Mouse (Mus musculus): ENCODE results near the gene Nthl1. TPM values are rescaled to one million over a fixed set of nuclear protein-coding genes. Genes with fewer than 3 reads are reported as not detected.
"Not testable (repeated sequence)": the region's sequence is repeated elsewhere in the genome, so short reads cannot be mapped to it uniquely, and the experiment has no call there.

Nthl1 gene
- polyA plus RNA-seq, 1 experiment from 2014 or later: 20.0 TPM

GRCm38 (mm10) chr17:24669214-24669544, 36.7 kb downstream of the Nthl1 start:
- not testable (repeated sequence) for H3K27ac ChIP-seq (ENCODE audit: low read depth, low read length); H3K27me3 ChIP-seq (ENCODE audit: control insufficient read depth, insufficient read depth, low read length); H3K9me3 ChIP-seq (ENCODE audit: control insufficient read depth, low read length); H3K36me3 ChIP-seq (ENCODE audit: control insufficient read depth, insufficient read depth, low read length); DNase-seq (ENCODE audit: low spot score); ATAC-seq (replicated peaks; ENCODE audit: low FRiP score)
- H3K4me2 ChIP-seq (ENCODE audit: low read depth, low read length, severe bottlenecking): peak overlapping the region; percentile 64
- WGBS: 12% methylated on average over 15 of the region's 15 CpGs
- peaks cover 13% of the 10 kb centered on the region for H3K4me1 ChIP-seq (replicated peaks; ENCODE audit: control insufficient read depth, insufficient read depth, low read length)
- peak overlapping the region; percentile 95 for H3K9ac ChIP-seq (ENCODE audit: low read length)
- peak overlapping the region; percentile 99 for H3K4me3 ChIP-seq (ENCODE audit: low read depth, low read length)

GRCm38 (mm10) chr17:24669545-24670245, 37.2 kb downstream of the Nthl1 start, which contains the start of gene Zfp598:
Gene Zfp598, plus strand, starts transcription at chr17:24669687.
- WGBS: under 1% methylated on average over 80 of the region's 80 CpGs
- peak within 1 kb of the TSS; percentile 66 for H3K27ac ChIP-seq (ENCODE audit: low read depth, low read length)
- no peaks in the 10 kb centered on the region for H3K27me3 ChIP-seq (ENCODE audit: control insufficient read depth, insufficient read depth, low read length)
- H3K36me3 ChIP-seq (ENCODE audit: control insufficient read depth, insufficient read depth, low read length): no peaks in the 10 kb centered on the region
- no peaks in the 10 kb centered on the region for H3K9me3 ChIP-seq (ENCODE audit: control insufficient read depth, low read length)
- H3K4me1 ChIP-seq (replicated peaks; ENCODE audit: control insufficient read depth, insufficient read depth, low read length): peaks cover 13% of the 10 kb centered on the region
- peak; percentile 96 for DNase-seq (ENCODE audit: low spot score)
- ATAC-seq (replicated peaks; ENCODE audit: low FRiP score): peak; percentile 99
- peak within 1 kb of the TSS; percentile 95 for H3K9ac ChIP-seq (ENCODE audit: low read length)
- H3K4me2 ChIP-seq (ENCODE audit: low read depth, low read length, severe bottlenecking): peak within 1 kb of the TSS; percentile 64
- peak within 1 kb of the TSS; percentile 99 for H3K4me3 ChIP-seq (ENCODE audit: low read depth, low read length)

- Histone ChIP-seq H3K27ac (ENCODE audit: low read depth, low read length) (peak overlapping the region; percentile 66; the same call in 1 of the 2 replicates), H3K36me3 (ENCODE audit: control insufficient read depth, insufficient read depth, low read length) (no peaks in the 10 kb centered on the region), H3K4me3 (ENCODE audit: low read depth, low read length) (peak overlapping the region; percentile 99), H3K27me3 (ENCODE audit: control insufficient read depth, insufficient read depth, low read length) (no peaks in the 10 kb centered on the region), H3K4me2 (ENCODE audit: low read depth, low read length, severe bottlenecking) (peak overlapping the region; percentile 64), H3K4me1 (replicated peaks; ENCODE audit: control insufficient read depth, insufficient read depth, low read length) (peaks cover 13% of the 10 kb centered on the region), H3K9me3 (ENCODE audit: control insufficient read depth, low read length) (no peaks in the 10 kb centered on the region), H3K9ac (ENCODE audit: low read length) (peak overlapping the region; percentile 95)
- no peak for ATAC-seq (replicated peaks; ENCODE audit: low FRiP score)
- 20% methylated on average over 8 of the region's 8 CpGs for WGBS
- DNase-seq (ENCODE audit: low spot score): no peak
Observed at GRCm38 (mm10) chr17:24670246-24670844, 37.9 kb downstream of the Nthl1 start.

GRCm38 (mm10) chr17:24671346-24671745, 38.9 kb downstream of the Nthl1 start:
- no peaks in the 10 kb centered on the region for H3K36me3 ChIP-seq (ENCODE audit: control insufficient read depth, insufficient read depth, low read length)
- no peaks in the 10 kb centered on the region for H3K9me3 ChIP-seq (ENCODE audit: control insufficient read depth, low read length)
- 80% methylated on average over 5 of the region's 5 CpGs for WGBS
- H3K4me3 ChIP-seq (ENCODE audit: low read depth, low read length): no peak overlapping the region
- DNase-seq (ENCODE audit: low spot score): no peak
- H3K4me2 ChIP-seq (ENCODE audit: low read depth, low read length, severe bottlenecking): peak overlapping the region; percentile 64; the same call in 1 of the 2 replicates
- H3K4me1 ChIP-seq (replicated peaks; ENCODE audit: control insufficient read depth, insufficient read depth, low read length): peaks cover 13% of the 10 kb centered on the region
- no peak for ATAC-seq (replicated peaks; ENCODE audit: low FRiP score)
- H3K9ac ChIP-seq (ENCODE audit: low read length): peak overlapping the region; percentile 14; the same call in 1 of the 2 replicates
- H3K27me3 ChIP-seq (ENCODE audit: control insufficient read depth, insufficient read depth, low read length): no peaks in the 10 kb centered on the region
- no peak overlapping the region for H3K27ac ChIP-seq (ENCODE audit: low read depth, low read length)

GRCm38 (mm10) chr17:24672141-24672540, 39.7 kb downstream of the Nthl1 start:
- no peak overlapping the region for H3K27ac ChIP-seq (ENCODE audit: low read depth, low read length)
- H3K4me2 ChIP-seq (ENCODE audit: low read depth, low read length, severe bottlenecking): 0 out of 2 replicates have a peak overlapping the region, but pooled peaks have one; percentile 8
- H3K27me3 ChIP-seq (ENCODE audit: control insufficient read depth, insufficient read depth, low read length): no peaks in the 10 kb centered on the region
- DNase-seq (ENCODE audit: low spot score) (no peak), ATAC-seq (replicated peaks; ENCODE audit: low FRiP score) (no peak)
- peaks cover 13% of the 10 kb centered on the region for H3K4me1 ChIP-seq (replicated peaks; ENCODE audit: control insufficient read depth, insufficient read depth, low read length)
- WGBS: 31% methylated on average over 5 of the region's 5 CpGs
- peak overlapping the region; percentile 17; the same call in 1 of the 2 replicates for H3K9ac ChIP-seq (ENCODE audit: low read length)
- H3K9me3 ChIP-seq (ENCODE audit: control insufficient read depth, low read length): no peaks in the 10 kb centered on the region
- no peak overlapping the region for H3K4me3 ChIP-seq (ENCODE audit: low read depth, low read length)
- H3K36me3 ChIP-seq (ENCODE audit: control insufficient read depth, insufficient read depth, low read length): no peaks in the 10 kb centered on the region; the same call in 1 of the 2 replicates

- no peak overlapping the region for H3K4me3 ChIP-seq (ENCODE audit: low read depth, low read length)
- H3K4me1 ChIP-seq (replicated peaks; ENCODE audit: control insufficient read depth, insufficient read depth, low read length): peaks cover 11% of the 10 kb centered on the region
- no peak overlapping the region for H3K27ac ChIP-seq (ENCODE audit: low read depth, low read length)
- H3K9me3 ChIP-seq (ENCODE audit: control insufficient read depth, low read length): no peaks in the 10 kb centered on the region
- peaks cover 6% of the 10 kb centered on the region; the same call in 1 of the 2 replicates for H3K36me3 ChIP-seq (ENCODE audit: control insufficient read depth, insufficient read depth, low read length)
- no peaks in the 10 kb centered on the region for H3K27me3 ChIP-seq (ENCODE audit: control insufficient read depth, insufficient read depth, low read length)
- DNase-seq (ENCODE audit: low spot score): no peak
- no peak for ATAC-seq (replicated peaks; ENCODE audit: low FRiP score)
- 85% methylated on average over 7 of the region's 7 CpGs for WGBS
- H3K9ac ChIP-seq (ENCODE audit: low read length): no peak overlapping the region
- H3K4me2 ChIP-seq (ENCODE audit: low read depth, low read length, severe bottlenecking): no peak overlapping the region
Observed at GRCm38 (mm10) chr17:24674277-24674676, 41.8 kb downstream of the Nthl1 start.

GRCm38 (mm10) chr17:24676187-24676586, 43.7 kb downstream of the Nthl1 start:
- 0 out of 2 replicates have a peak, but pooled peaks have one; percentile 46 for ATAC-seq (replicated peaks; ENCODE audit: low FRiP score)
- H3K9ac ChIP-seq (ENCODE audit: low read length): no peak overlapping the region
- no peaks in the 10 kb centered on the region for H3K27me3 ChIP-seq (ENCODE audit: control insufficient read depth, insufficient read depth, low read length)
- H3K4me1 ChIP-seq (replicated peaks; ENCODE audit: control insufficient read depth, insufficient read depth, low read length): peaks cover 3% of the 10 kb centered on the region
- no peaks in the 10 kb centered on the region for H3K9me3 ChIP-seq (ENCODE audit: control insufficient read depth, low read length)
- no peak overlapping the region for H3K4me2 ChIP-seq (ENCODE audit: low read depth, low read length, severe bottlenecking)
- H3K4me3 ChIP-seq (ENCODE audit: low read depth, low read length): no peak overlapping the region
- peaks cover 13% of the 10 kb centered on the region; the same call in 1 of the 2 replicates for H3K36me3 ChIP-seq (ENCODE audit: control insufficient read depth, insufficient read depth, low read length)
- 54% methylated on average over 2 of the region's 2 CpGs for whole genome bisulfite sequencing
- DNase-seq (ENCODE audit: low spot score): peak; percentile 80
- no peak overlapping the region for H3K27ac ChIP-seq (ENCODE audit: low read depth, low read length)

GRCm38 (mm10) chr17:24676877-24677276, 44.4 kb downstream of the Nthl1 start:
- Histone ChIP-seq H3K36me3 (ENCODE audit: control insufficient read depth, insufficient read depth, low read length) (peaks cover 13% of the 10 kb centered on the region; the same call in 1 of the 2 replicates), H3K27ac (ENCODE audit: low read depth, low read length) (no peak overlapping the region), H3K9ac (ENCODE audit: low read length) (no peak overlapping the region), H3K9me3 (ENCODE audit: control insufficient read depth, low read length) (no peaks in the 10 kb centered on the region), H3K4me3 (ENCODE audit: low read depth, low read length) (no peak overlapping the region), H3K4me1 (replicated peaks; ENCODE audit: control insufficient read depth, insufficient read depth, low read length) (no peaks in the 10 kb centered on the region; the same call in 1 of the 2 replicates), H3K27me3 (ENCODE audit: control insufficient read depth, insufficient read depth, low read length) (no peaks in the 10 kb centered on the region), H3K4me2 (ENCODE audit: low read depth, low read length, severe bottlenecking) (no peak overlapping the region)
- 96% methylated on average over 5 of the region's 5 CpGs for WGBS
- no peak for ATAC-seq (replicated peaks; ENCODE audit: low FRiP score)
- DNase-seq (ENCODE audit: low spot score): no peak

Data from forebrain, embryonic 11.5 days (tissue).